Mouse (Mus musculus) left cerebral cortex, postnatal 25 days (tissue): ENCODE measurements at regions not wholly inside any gene's neighbourhood (a gene's known extent, or its start where the extent isn't known, plus 50 kb on each side); places are given as distances from the start of the nearest gene placed in this dataset.
"Not testable (repeated sequence)": the region's sequence is repeated elsewhere in the genome, so short reads cannot be mapped to it uniquely, and the experiment has no call there.

Source experiments
- DNase-seq, 2 experiments: peaks; one replicate each; pipeline ENCODE4 v3.0.0; 2022; ENCODE audit warnings: low spot score in 2 of 2, mixed read lengths in 1 of 2
- intact Hi-C: fragments of 180-260 bp; cut with DNase I; formaldehyde crosslinking; loops from one replicate; pipeline ENCODE4 v1.15.1; 2025

GRCm38 (mm10) chrX:135112109-135112508 is 65.3 kb downstream of the Gm15023 start:
- DNase-seq, result peak; percentile 13 to 43
- intact Hi-C loops, result not testable (repeated sequence)

GRCm38 (mm10) chrX:135110866-135111265 is 66.6 kb downstream of the Gm15023 start:
- intact Hi-C loops, result not testable (repeated sequence)
- peak in 1 of 2 experiments; percentile 58 for DNase-seq

- intact Hi-C loops, result no loop called here
- DNase-seq, result peak in 1 of 2 experiments; percentile 8
Observed at GRCm38 (mm10) chrX:135101594-135101993, 75.8 kb downstream of the Gm15023 start.

- intact Hi-C loops, result no loop called here
- DNase-seq, result no peak
Observed at GRCm38 (mm10) chrX:135098101-135098500, 79.3 kb downstream of the Gm15023 start.

GRCm38 (mm10) chrX:135096206-135096605 is 81.2 kb downstream of the Gm15023 start:
- no peak for DNase-seq
- intact Hi-C loops, result no loop called here

- DNase-seq, result peak; percentile 57 to 61
- intact Hi-C loops, result not testable (repeated sequence)
Observed at GRCm38 (mm10) chrX:135091074-135091473, 82.1 kb upstream of the Zmat1 start.

- DNase-seq, result not testable (repeated sequence)
Observed at GRCm38 (mm10) chrX:135087068-135087579, 78.1 kb upstream of the Zmat1 start.

GRCm38 (mm10) chrX:135086564-135086963 is 77.6 kb upstream of the Zmat1 start:
- DNase-seq, result not testable (repeated sequence)
- intact Hi-C loops, result loop anchor here (5.0 to 10.0 kb wide), 2 partner anchors 64 to 82 kb away; partner anchors contain the start of gene Zmat1

More at GRCm38 (mm10) chrX:135087068-135087579, 78.1 kb upstream of the Zmat1 start:
- intact Hi-C loops, result loop anchor here (5.0 to 10.0 kb wide), 2 partner anchors 65 to 82 kb away; partner anchors contain the start of gene Zmat1

GRCm38 (mm10) chrX:135085770-135086553 is 77.0 kb upstream of the Zmat1 start:
- DNase-seq, result not testable (repeated sequence)
- intact Hi-C loops, result loop anchor here (5.0 to 10.0 kb wide), 2 partner anchors 64 to 81 kb away; partner anchors contain the start of gene Zmat1

GRCm38 (mm10) chrX:135080380-135081158 is 71.6 kb upstream of the Zmat1 start:
- DNase-seq, result peak in 1 of 2 experiments; percentile 36
- intact Hi-C loops, result loop anchor here (10.0 kb wide), 1 partner anchor 76 kb away; the partner anchor contains the start of gene Zmat1

GRCm38 (mm10) chrX:135079388-135079787 is 70.4 kb upstream of the Zmat1 start:
- no peak for DNase-seq
- intact Hi-C loops, result no loop called here

GRCm38 (mm10) chrX:135075903-135076302 is 66.9 kb upstream of the Zmat1 start:
- no peak for DNase-seq
- intact Hi-C loops, result no loop called here

GRCm38 (mm10) chrX:135069448-135069847 is 60.4 kb upstream of the Zmat1 start:
- DNase-seq, result no peak
- intact Hi-C loops, result no loop called here

- intact Hi-C loops, result no loop called here
- DNase-seq, result no peak
Observed at GRCm38 (mm10) chrX:135060184-135060583, 51.2 kb upstream of the Zmat1 start.

GRCm38 (mm10) chrX:135058949-135059348 is 49.9 kb upstream of the Zmat1 start:
- intact Hi-C loops, result no loop called here
- DNase-seq, result no peak
